Mouse (Mus musculus): ENCODE measurements around the gene Oaz3. TPM values are rescaled to one million over a fixed set of nuclear protein-coding genes. Genes with fewer than 3 reads are reported as not detected.

The Oaz3 gene
- not detected in 4 replicates for total RNA-seq (2023; ENCODE audit: inconsistent age)

GRCm38 (mm10) chr3:94443597-94443964 lies at the start of gene Oaz3:
Oaz3 (minus strand) TSS chr3:94443915.

GRCm38 (mm10) chr3:94480291-94480884 lies 36.7 kb upstream of the Oaz3 start, which contains the start of gene Riiad1:
Riiad1 (minus strand) TSS chr3:94480341.

GRCm38 (mm10) chr3:94477981-94478422 lies 34.3 kb upstream of the Oaz3 start, which contains the start of gene Celf3:
Celf3 (plus strand) TSS chr3:94478295.

GRCm38 (mm10) chr3:94442951-94443596 lies 641 bp downstream of the Oaz3 start, which contains the start of gene Mrpl9:
Mrpl9 (plus strand) TSS chr3:94443318.

GRCm38 (mm10) chr3:94413031-94413679 lies 30.6 kb downstream of the Oaz3 start, which contains the start of gene Tdrkh:
Tdrkh (plus strand) TSS chr3:94413273.

GRCm38 (mm10) chr3:94398217-94398616 lies 45.5 kb downstream of the Oaz3 start, which contains the start of gene Lingo4:
Lingo4 (plus strand) TSS chr3:94398517.

Other genes starting within 250 kb of the Oaz3 start
- gene Gm5286, start 247.2 kb downstream of the Oaz3 start, total RNA-seq (2023; ENCODE audit: inconsistent age): not detected in 4 replicates
- not detected in 4 replicates for gene Gm4778, start 179.9 kb downstream of the Oaz3 start, total RNA-seq (2023; ENCODE audit: inconsistent age)
- gene Them4, start 133.8 kb downstream of the Oaz3 start, total RNA-seq (2023; ENCODE audit: inconsistent age): 1.6 to 2.8 TPM (median 2.1 TPM) in 4 replicates
- gene Them5, start 101.8 kb downstream of the Oaz3 start, total RNA-seq (2023; ENCODE audit: inconsistent age): not detected in 4 replicates
- gene C2cd4d, start 81.5 kb downstream of the Oaz3 start, total RNA-seq (2023; ENCODE audit: inconsistent age): not detected in 4 replicates
- gene Rorc, start 71.1 kb downstream of the Oaz3 start, total RNA-seq (2023; ENCODE audit: inconsistent age): not detected in 4 replicates
- not detected in 4 replicates for gene Lingo4, start 45.4 kb downstream of the Oaz3 start, total RNA-seq (2023; ENCODE audit: inconsistent age)
- 1.0 to 2.6 TPM (median 1.6 TPM) in 4 replicates for gene Tdrkh, start 30.6 kb downstream of the Oaz3 start, total RNA-seq (2023; ENCODE audit: inconsistent age)
- 23.6 to 37.1 TPM (median 34.1 TPM) in 4 replicates for gene Mrpl9, start 597 bp downstream of the Oaz3 start, total RNA-seq (2023; ENCODE audit: inconsistent age)
- gene Celf3, start 34.4 kb upstream of the Oaz3 start, total RNA-seq (2023; ENCODE audit: inconsistent age): not detected in 4 replicates
- not detected in 4 replicates for gene Riiad1, start 36.4 kb upstream of the Oaz3 start, total RNA-seq (2023; ENCODE audit: inconsistent age)
- gene Snx27, start 138.8 kb upstream of the Oaz3 start, total RNA-seq (2023; ENCODE audit: inconsistent age): 27.5 to 36.4 TPM (median 30.2 TPM) in 4 replicates
- not detected in 4 replicates for gene Gm10972, start 199.2 kb upstream of the Oaz3 start, total RNA-seq (2023; ENCODE audit: inconsistent age)
- 2.0 to 4.0 TPM (median 3.0 TPM) in 4 replicates for gene Tuft1, start 215.0 kb upstream of the Oaz3 start, total RNA-seq (2023; ENCODE audit: inconsistent age)
- 1.3 TPM in 1 of 4 replicates, not detected in the others for gene Selenbp2, start 249.6 kb upstream of the Oaz3 start, total RNA-seq (2023; ENCODE audit: inconsistent age)